Mouse (Mus musculus): ENCODE data around the gene Opa1.

The Opa1 gene

DNA sequence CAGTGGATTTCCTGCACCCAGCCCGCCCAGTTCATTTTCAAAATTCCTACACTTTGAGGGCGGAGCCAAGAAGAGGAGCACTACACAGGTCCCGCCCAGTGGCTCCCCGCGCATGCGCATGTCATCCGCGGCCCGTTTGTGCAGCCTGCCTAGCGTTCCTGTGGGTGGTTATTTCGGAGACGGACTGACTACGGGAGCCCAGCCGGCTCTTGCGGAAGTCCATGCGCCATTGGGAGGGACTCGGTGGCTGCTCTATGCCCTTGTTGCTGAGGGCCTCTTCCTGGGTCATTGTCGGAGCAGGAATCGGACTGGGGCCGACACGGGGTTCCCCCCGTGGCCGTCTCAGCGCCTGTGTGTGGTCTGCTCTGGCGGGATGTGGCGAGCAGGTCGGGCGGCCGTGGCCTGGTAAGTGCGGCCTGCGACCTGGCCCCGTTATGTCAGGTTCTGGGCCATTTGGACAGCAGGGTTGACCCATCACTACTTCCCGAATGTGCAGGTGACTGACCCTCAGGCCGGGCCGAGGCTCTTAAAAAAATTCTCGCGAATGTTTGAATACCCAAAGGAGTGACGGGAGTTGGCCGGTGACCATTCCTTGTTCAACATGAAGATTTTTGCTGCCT is at the start of gene Opa1:
TSS of gene Opa1 (plus strand) at position 168 of the 620 bp plus-strand sequence.
- peak; percentile 87 for DNase-seq (ENCODE audit: low read depth)

GRCm38 (mm10) chr16:29533641-29534040 is 45.5 kb upstream of the Opa1 start:
- DNase-seq (ENCODE audit: low read depth) = no peak

- DNase-seq (ENCODE audit: low read depth) = no peak
Observed at GRCm38 (mm10) chr16:29535866-29536265, 43.3 kb upstream of the Opa1 start.

GRCm38 (mm10) chr16:29536411-29537204 is 42.5 kb upstream of the Opa1 start:
- no peak for DNase-seq (ENCODE audit: low read depth)

GRCm38 (mm10) chr16:29539906-29540305 is 39.2 kb upstream of the Opa1 start:
- DNase-seq (ENCODE audit: low read depth) = no peak

- no peak for DNase-seq (ENCODE audit: low read depth)
Observed at GRCm38 (mm10) chr16:29541261-29541683, 37.9 kb upstream of the Opa1 start.

GRCm38 (mm10) chr16:29544829-29545228 is 34.3 kb upstream of the Opa1 start, which contains the start of gene Atp13a4:
TSS of gene Atp13a4 (minus strand) at chr16:29544864.
- DNase-seq (ENCODE audit: low read depth) = no peak

GRCm38 (mm10) chr16:29559667-29560066 is 19.5 kb upstream of the Opa1 start:
- no peak for DNase-seq (ENCODE audit: low read depth)

DNA sequence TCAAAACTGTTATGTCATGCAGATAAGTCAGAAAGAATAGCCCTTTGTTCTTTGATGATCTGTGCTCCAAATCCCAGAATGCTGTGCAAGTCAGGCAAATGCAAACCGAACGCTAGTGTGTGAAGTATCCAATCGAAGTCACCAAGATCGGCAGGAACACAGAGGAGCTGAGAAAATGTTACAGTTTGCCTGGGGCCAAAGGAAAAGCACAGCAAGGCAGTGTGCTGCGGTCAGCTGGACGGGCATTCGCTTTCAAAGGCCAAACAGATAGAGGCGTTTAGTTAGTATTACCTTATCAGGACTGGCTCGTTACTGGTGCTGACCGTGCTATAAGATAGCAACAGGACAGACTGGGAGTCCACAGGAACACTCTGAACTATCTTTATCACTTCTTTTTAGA is 18.7 kb upstream of the Opa1 start:
- no peak for DNase-seq (ENCODE audit: low read depth)

DNA sequence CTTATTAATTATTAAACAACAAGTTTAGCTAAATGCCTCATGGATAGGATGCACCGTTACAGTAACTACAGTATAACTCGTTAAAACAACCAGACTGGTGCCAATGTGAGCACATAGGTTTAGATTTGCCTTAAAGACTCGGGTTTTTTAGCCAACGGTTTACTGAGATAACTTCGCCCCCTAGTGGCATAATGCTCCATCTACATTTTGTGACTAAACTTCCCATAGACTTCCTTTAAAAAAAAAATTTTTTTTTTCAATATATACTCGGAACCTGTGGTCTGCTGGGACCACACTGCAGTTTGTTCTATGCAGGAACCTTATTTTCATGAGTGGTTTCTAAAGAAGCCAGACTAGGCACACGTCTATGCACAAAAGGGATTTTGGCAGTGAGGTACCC is 18.3 kb upstream of the Opa1 start:
- peak; percentile 27 for DNase-seq (ENCODE audit: low read depth)

DNA sequence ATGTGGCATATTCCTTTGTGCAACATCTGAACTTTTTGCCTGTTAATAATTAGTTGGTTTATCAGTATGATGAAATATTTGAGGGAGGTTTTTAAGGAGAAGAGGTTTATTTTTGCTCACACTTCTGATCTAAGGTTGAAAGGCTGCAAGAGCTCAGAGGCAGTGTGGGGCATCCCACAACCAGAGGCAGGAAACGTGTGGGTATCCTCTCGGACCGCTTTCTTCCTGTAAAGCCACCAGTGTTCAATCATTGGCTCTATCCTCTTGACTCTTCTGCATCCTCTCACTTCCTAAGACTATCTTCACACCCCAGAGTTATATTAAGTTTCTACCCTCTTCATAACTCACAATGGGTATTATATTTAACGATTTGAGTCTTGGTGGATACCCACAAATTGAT is 5.1 kb upstream of the Opa1 start:
- no peak for DNase-seq (ENCODE audit: low read depth)

DNA sequence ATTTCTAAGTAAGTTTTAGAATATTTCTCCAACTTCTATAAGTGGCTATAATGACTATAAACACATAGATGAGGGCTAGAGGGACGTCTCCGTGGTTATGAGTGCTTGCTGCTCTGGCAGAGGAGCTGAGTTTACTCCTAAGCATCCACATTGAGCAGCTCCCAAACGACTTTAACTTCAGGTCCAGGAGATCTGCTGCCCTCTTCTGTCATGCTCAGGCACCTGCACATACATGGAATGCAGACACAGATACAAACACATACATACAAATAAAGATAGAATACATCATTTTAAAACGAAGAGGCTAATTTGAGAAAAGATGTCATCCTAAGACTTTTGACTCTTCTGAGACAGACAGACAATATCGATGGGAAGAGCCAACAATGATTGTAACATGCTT is 3.5 kb upstream of the Opa1 start:
- no peak for DNase-seq (ENCODE audit: low read depth)

GRCm38 (mm10) chr16:29579787-29580176 is 648 bp downstream of the Opa1 start:
- DNase-seq (ENCODE audit: low read depth) = peak; percentile 8

DNA sequence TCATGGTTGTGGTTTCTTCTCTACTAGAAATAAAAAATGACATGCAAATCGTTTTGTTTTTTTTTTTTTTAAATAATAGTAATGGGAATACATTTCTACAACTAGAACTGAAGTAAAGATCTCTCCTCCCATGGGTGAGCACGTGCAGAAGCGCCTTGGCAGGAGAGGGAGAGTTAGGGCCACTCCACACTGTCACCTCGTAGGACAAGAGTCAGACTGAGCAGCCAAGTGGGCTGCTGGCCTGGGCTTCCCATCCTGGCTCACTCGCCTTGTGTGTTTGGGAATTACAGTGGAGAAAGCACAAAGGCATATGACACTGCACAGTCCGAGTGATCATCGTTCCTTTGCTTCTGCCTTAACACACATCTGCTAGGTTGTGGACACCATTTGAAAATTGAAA is 13.0 kb downstream of the Opa1 start:
- DNase-seq (ENCODE audit: low read depth) = no peak

GRCm38 (mm10) chr16:29597122-29597521 is 18.0 kb downstream of the Opa1 start:
- DNase-seq (ENCODE audit: low read depth) = no peak

GRCm38 (mm10) chr16:29605546-29605945 is 26.4 kb downstream of the Opa1 start:
- DNase-seq (ENCODE audit: low read depth) = no peak

GRCm38 (mm10) chr16:29607131-29607530 is 28.0 kb downstream of the Opa1 start:
- DNase-seq (ENCODE audit: low read depth) = no peak

- no peak for DNase-seq (ENCODE audit: low read depth)
Observed at GRCm38 (mm10) chr16:29614762-29615161, 35.6 kb downstream of the Opa1 start.

DNA sequence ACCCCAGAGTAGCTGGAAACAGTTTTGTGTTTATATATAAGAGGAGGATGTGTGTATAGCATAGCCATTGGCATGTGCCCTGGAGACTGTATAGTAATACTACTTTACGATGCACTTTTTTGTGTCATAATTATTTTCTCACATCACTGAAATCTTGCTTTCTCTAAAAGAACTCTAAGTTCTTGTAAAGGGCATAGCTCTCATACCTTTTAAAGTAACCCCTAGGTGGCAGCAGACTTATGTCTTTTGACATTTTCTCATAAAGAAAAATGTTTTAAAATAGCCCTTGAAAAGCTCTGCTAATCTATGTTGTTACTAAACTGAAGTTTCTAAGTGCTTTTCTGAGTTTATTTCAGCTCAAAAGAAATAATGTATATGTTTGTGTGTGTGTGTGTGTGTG is 49.9 kb downstream of the Opa1 start:
- peak; percentile 5 for DNase-seq (ENCODE audit: low read depth)

- no peak for DNase-seq (ENCODE audit: low read depth)
Observed at GRCm38 (mm10) chr16:29635780-29636179, 56.6 kb downstream of the Opa1 start.

- no peak for DNase-seq (ENCODE audit: low read depth)
Observed at GRCm38 (mm10) chr16:29642376-29642775, 63.2 kb downstream of the Opa1 start.

GRCm38 (mm10) chr16:29644871-29645270 is 65.7 kb downstream of the Opa1 start:
- no peak for DNase-seq (ENCODE audit: low read depth)

DNA sequence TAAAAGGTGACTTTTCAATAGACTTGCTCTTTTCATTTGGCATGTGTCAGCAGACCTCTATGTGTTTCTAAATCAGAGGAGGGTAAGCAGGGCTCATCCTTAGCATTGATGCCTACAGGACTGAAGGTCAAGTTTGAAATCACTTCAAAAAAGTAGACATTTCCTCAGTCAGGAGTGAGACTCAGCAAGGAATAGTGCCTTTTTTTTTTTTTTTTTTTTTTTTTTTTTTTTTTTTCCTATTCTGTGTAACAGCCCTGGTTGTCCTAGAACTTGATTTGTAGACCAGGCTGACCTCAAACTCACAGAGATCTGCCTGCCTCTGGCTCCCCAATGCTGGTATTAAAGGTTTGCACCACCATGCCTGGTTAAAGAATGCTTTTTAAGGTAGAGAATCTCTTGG is 67.1 kb downstream of the Opa1 start:
- no peak for DNase-seq (ENCODE audit: low read depth)

All from c-Kit-positive CD71-positive TER-119-negative erythroid progenitor cells, embryonic 14.5 days (primary cell).